ENCODE assay signal across 16 mouse cellular contexts in genomic region chr7:27092038-27092703, GRCm38 (mm10). TPM values are rescaled to one million over a fixed set of nuclear protein-coding genes. Genes with fewer than 3 reads are reported as not detected.
"Had no signal": no experiment of that assay in that cellular context is flagged by ENCODE, and none has a peak within 500 bp of the region (broad histone marks: within the 10 kb centered on the region; RNA-seq: fewer than 3 reads in every experiment).

No protein-coding gene starts in this region.

- H3K27me3 ChIP-seq: limb, embryonic 12.5 days; megakaryocyte, embryonic 14.5 days; midbrain, embryonic 15.5 days; neural tube, embryonic 12.5 days had no signal

- H3K4me2 ChIP-seq: limb, embryonic 12.5 days; midbrain, embryonic 11.5 days; midbrain, embryonic 15.5 days; neural tube, embryonic 12.5 days had no signal

- DNase-seq: kidney, adult 9 months; kidney, postnatal 36 days; layer of hippocampus, adult 9-11 months; layer of hippocampus, postnatal 36 days; thymus, adult 18-20 months; thymus, postnatal 14 days had no signal

- H3K4me1 ChIP-seq: limb, embryonic 12.5 days; megakaryocyte, embryonic 14.5 days; midbrain, embryonic 15.5 days; neural tube, embryonic 12.5 days had no signal

- ATAC-seq: hindbrain, embryonic 16.5 days; inflammation-experienced regulatory T-cells, adult 6 months; intestine, postnatal 0 days; midbrain, embryonic 15.5 days had no signal

- H3K9me3 ChIP-seq: megakaryocyte, embryonic 14.5 days; midbrain, embryonic 15.5 days; neural tube, embryonic 12.5 days had no signal

- H3K9ac ChIP-seq: limb, embryonic 12.5 days; liver, embryonic 14.5 days; midbrain, embryonic 15.5 days; neural tube, embryonic 12.5 days had no signal

- H3K27ac ChIP-seq: kidney, postnatal 0 days; limb, embryonic 12.5 days; liver, embryonic 14.5 days; midbrain, embryonic 15.5 days; neural tube, embryonic 12.5 days had no signal

- H3K36me3 ChIP-seq: limb, embryonic 12.5 days; midbrain, embryonic 15.5 days; neural tube, embryonic 12.5 days had no signal

- H3K4me3 ChIP-seq: limb, embryonic 12.5 days; megakaryocyte, embryonic 14.5 days; midbrain, embryonic 15.5 days; neural tube, embryonic 12.5 days had no signal

RNA-seq across cellular contexts. Expression of gene Cyp2f2, which starts 27.5 kb away (rescaled TPM):
- polyA plus RNA-seq: inflammation-experienced regulatory T-cells, adult 6 months; limb, embryonic 12.5 days; midbrain, embryonic 11.5 days; neural tube, embryonic 12.5 days had no signal
